Mouse (Mus musculus) c-Kit-positive CD71-negative TER-119-negative erythroid progenitor cells, embryonic 14.5 days (primary cell): ENCODE results near the gene Susd5.
"Not testable (repeated sequence)": the region's sequence is repeated elsewhere in the genome, so short reads cannot be mapped to it uniquely, and the experiment has no call there.

ENCODE experiments used
- DNase-seq: peaks from one replicate; pipeline ENCODE4 v3.0.0-alpha.2; 2013; ENCODE audit warnings: low read depth

Gene Susd5

GRCm38 (mm10) chr9:114073681-114074080 lies 16.7 kb downstream of the Susd5 start:
- DNase-seq = no peak

GRCm38 (mm10) chr9:114086422-114086821 lies 29.5 kb downstream of the Susd5 start:
- no peak for DNase-seq

- DNase-seq = no peak
Observed at GRCm38 (mm10) chr9:114087106-114087815, 30.3 kb downstream of the Susd5 start.

GRCm38 (mm10) chr9:114088885-114089284 lies 31.9 kb downstream of the Susd5 start:
- not testable (repeated sequence) for DNase-seq

GRCm38 (mm10) chr9:114092188-114092587 lies 35.2 kb downstream of the Susd5 start:
- DNase-seq = peak; percentile 48

- DNase-seq = no peak
Observed at GRCm38 (mm10) chr9:114094854-114095253, 37.9 kb downstream of the Susd5 start.

- no peak for DNase-seq
Observed at GRCm38 (mm10) chr9:114098716-114099302, 41.9 kb downstream of the Susd5 start.

GRCm38 (mm10) chr9:114110268-114110667 lies 53.3 kb downstream of the Susd5 start:
- DNase-seq = no peak

- no peak for DNase-seq
Observed at GRCm38 (mm10) chr9:114111161-114111560, 54.2 kb downstream of the Susd5 start.

GRCm38 (mm10) chr9:114112226-114112625 lies 55.3 kb downstream of the Susd5 start:
- DNase-seq = no peak

- no peak for DNase-seq
Observed at GRCm38 (mm10) chr9:114113911-114114623, 57.1 kb downstream of the Susd5 start.

GRCm38 (mm10) chr9:114116672-114117071 lies 59.7 kb downstream of the Susd5 start:
- peak; percentile 40 for DNase-seq

GRCm38 (mm10) chr9:114122862-114123261 lies 65.9 kb downstream of the Susd5 start:
- not testable (repeated sequence) for DNase-seq

GRCm38 (mm10) chr9:114129273-114129835 lies 72.4 kb downstream of the Susd5 start:
- not testable (repeated sequence) for DNase-seq
